Mouse (Mus musculus) kidney, embryonic 16.5 days (tissue): ENCODE measurements at regions not wholly inside any gene's neighbourhood (a gene's known extent, or its start where the extent isn't known, plus 50 kb on each side); places are given as distances from the start of the nearest gene placed in this dataset.

ENCODE experiments used
- ATAC-seq: fragments of 200-750 bp; cut with Nextera tagmentation; 2 replicates; pipeline ENCODE4 v1.8.0; 2017; ENCODE audit warnings: moderate TSS enrichment; ENCODE audit not compliant: low FRiP score, low TSS enrichment
- H3K27ac ChIP-seq: fragments of 300-500 bp; sonication (generic); 2 replicates; pipeline ENCODE4 v1.5.1; 2014; ENCODE audit warnings: low read length
- H3K27me3 ChIP-seq: fragments of 300-500 bp; sonication (generic); 2 replicates; pipeline ENCODE4 v1.6.1; 2014; ENCODE audit warnings: low read length, control low read depth, mixed read lengths; ENCODE audit not compliant: insufficient read depth
- H3K36me3 ChIP-seq: fragments of 300-500 bp; sonication (generic); 2 replicates; pipeline ENCODE4 v1.6.1; 2014; ENCODE audit warnings: low read length, control low read depth, mixed read lengths; ENCODE audit not compliant: insufficient read depth
- H3K4me1 ChIP-seq: fragments of 300-500 bp; sonication (generic); 2 replicates; pipeline ENCODE4 v1.6.1; 2014; ENCODE audit warnings: low read length, control low read depth, mixed read lengths; ENCODE audit not compliant: insufficient read depth
- H3K4me2 ChIP-seq: fragments of 300-500 bp; sonication (generic); replicated peaks from 2 replicates; pipeline ENCODE4 v1.6.1; 2014; ENCODE audit warnings: low read depth, low read length
- H3K4me3 ChIP-seq: fragments of 300-500 bp; sonication (generic); 2 replicates; pipeline ENCODE4 v1.5.1; 2014; ENCODE audit warnings: mild to moderate bottlenecking, low read length
- H3K9ac ChIP-seq: fragments of 300-500 bp; sonication (generic); replicated peaks from 2 replicates; pipeline ENCODE4 v1.6.1; 2014; ENCODE audit warnings: low read length
- H3K9me3 ChIP-seq: fragments of 300-500 bp; sonication (generic); 2 replicates; pipeline ENCODE4 v1.6.1; 2016; ENCODE audit warnings: low read length, control low read depth
- WGBS: fragments of 180-500 bp; shearing (Covaris S2); extraction: QIAGEN DNeasy Blood & Tissue Kit; methylation state at CpG from one replicate; pipeline ENCODE4 v1.1.7; 2014; 5-methylcytosine and 5-hydroxymethylcytosine counted together

DNA sequence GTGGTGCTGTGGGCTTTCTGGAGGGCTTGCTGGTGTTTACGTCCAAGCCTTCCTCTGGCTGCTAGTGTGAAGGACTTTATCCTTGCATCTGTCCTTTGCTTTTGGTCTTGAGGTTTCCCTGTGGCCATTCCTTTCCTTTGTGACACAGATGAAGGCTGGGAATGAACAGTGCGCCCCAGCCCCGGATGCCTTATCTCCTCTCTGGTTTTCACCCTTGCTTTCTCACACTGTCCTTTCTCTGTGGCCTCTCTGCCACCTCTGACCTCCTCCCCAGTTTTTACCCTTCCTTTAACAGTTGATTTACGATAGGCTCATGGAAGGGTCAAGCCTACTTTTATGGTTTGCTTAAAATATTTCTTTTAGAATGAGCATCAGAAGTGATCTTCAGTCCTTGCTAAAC lies 53.2 kb downstream of the Gas1 start:
- Histone ChIP-seq H3K36me3 (no peaks in the 10 kb centered on the region), H3K4me1 (peaks cover 41% of the 10 kb centered on the region), H3K9ac (no peak overlapping the region), H3K4me2 (no peak overlapping the region), H3K27me3 (no peaks in the 10 kb centered on the region), H3K27ac (no peak overlapping the region), H3K9me3 (no peaks in the 10 kb centered on the region), H3K4me3 (no peak overlapping the region)
- 17% methylated on average over 4 of the region's 4 CpGs for WGBS
- 0 out of 2 replicates have a peak, but pooled peaks have one; percentile 33 for ATAC-seq

DNA sequence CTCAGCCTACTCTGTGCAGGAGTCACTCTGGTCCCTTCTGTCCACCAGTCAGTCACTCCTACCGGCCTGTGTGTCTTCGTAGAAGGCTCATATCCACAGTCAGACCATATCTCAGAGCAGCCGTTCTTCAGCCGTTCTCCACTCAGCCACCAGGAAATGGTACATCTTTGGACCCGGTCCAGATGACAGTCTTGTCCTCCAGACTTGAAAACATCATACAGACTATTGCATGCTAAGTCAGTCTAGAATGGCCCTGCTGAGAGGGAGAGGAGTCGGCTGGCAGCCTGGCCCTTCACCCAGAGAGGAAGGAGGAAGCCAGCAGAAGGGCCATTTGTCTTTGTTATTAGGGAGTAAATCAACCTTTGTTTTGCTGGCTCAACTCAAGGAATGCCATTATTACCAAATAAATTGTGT lies 54.0 kb downstream of the Gas1 start:
- 0 out of 2 replicates have a peak, but pooled peaks cover 5% of the 10 kb centered on the region for H3K9me3 ChIP-seq
- no peaks in the 10 kb centered on the region for H3K27me3 ChIP-seq
- H3K4me3 ChIP-seq: no peak overlapping the region
- peak overlapping the region; percentile 16; the same call in 1 of the 2 replicates for H3K4me2 ChIP-seq
- H3K9ac ChIP-seq: 0 out of 2 replicates have a peak overlapping the region, but pooled peaks have one; percentile 9
- H3K36me3 ChIP-seq: no peaks in the 10 kb centered on the region
- H3K4me1 ChIP-seq: peaks cover 41% of the 10 kb centered on the region
- WGBS: 7% methylated on average over 6 of the region's 6 CpGs
- H3K27ac ChIP-seq: no peak overlapping the region
- ATAC-seq: no peak

DNA sequence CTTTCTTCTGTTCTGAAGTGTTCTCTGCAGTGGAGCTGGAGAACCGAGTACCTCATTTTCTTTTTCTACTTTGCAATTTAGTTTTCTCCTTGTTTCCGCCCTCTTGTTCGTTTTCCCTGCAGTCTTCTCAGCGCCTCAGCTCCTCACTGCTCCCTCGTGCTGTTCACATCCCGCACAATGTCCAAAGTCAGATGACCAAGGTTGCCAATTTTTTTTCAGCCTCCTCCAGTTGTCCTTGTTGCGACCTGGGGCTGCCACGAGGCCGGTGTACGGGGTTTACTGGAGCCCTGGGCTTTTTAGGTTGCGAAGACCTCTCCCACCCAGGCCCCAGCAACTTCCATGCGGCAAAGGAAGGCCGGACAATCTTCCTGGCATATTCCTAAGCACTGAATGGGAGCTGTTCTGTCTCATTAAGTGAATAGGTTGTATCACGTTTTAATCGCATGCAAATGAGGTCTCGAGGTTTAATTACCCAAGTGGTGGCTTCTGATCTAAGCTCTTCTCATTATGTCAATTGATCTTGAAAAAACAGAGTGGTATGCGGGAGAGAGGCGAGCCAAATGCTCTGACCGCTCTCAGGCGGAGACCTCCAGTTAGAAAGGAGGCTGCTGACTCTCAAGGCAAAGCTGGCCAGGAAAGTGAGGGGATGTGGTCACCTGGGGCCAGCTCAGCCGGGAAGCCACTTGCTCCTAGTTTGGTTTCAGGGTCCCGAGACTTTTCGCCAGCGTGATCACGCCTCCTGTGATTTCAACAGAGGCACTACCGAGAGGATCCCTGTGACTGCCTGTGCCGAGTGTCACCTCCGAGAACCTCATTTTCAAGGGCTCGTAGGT lies 54.6 kb downstream of the Gas1 start:
- ATAC-seq: no peak
- no peaks in the 10 kb centered on the region for H3K27me3 ChIP-seq
- H3K4me2 ChIP-seq: peak overlapping the region; percentile 16; the same call in 1 of the 2 replicates
- 0 out of 2 replicates have a peak, but pooled peaks cover 5% of the 10 kb centered on the region for H3K9me3 ChIP-seq
- 0 out of 2 replicates have a peak overlapping the region, but pooled peaks have one; percentile 9 for H3K9ac ChIP-seq
- no peak overlapping the region for H3K4me3 ChIP-seq
- H3K4me1 ChIP-seq: peaks cover 41% of the 10 kb centered on the region
- H3K27ac ChIP-seq: no peak overlapping the region
- WGBS: 27% methylated on average over 29 of the region's 29 CpGs
- no peaks in the 10 kb centered on the region for H3K36me3 ChIP-seq

DNA sequence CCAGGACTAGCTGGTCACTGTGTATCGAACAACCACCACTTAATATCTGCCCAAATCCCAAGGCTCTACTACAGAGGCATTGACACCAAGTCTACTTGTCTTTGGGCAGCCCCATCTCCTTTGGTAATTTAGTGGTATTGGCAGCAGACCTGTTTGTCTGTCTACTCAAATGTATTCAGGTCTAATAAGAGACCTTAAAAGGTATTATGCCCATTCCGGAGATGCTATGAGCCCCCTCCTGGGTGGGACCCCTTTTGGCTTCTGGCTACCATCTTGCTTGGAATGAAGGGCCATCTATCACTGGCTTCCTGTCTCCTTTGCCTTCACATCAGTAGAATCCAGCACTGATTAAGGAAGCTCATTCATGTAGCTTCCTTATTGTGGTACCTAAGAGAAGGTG lies 65.7 kb downstream of the Gas1 start:
- Histone ChIP-seq H3K4me3 (no peak overlapping the region), H3K27ac (peak overlapping the region; percentile 44; the same call in 1 of the 2 replicates), H3K27me3 (no peaks in the 10 kb centered on the region), H3K4me2 (no peak overlapping the region), H3K9me3 (no peaks in the 10 kb centered on the region), H3K4me1 (peaks cover 22% of the 10 kb centered on the region), H3K9ac (no peak overlapping the region), H3K36me3 (no peaks in the 10 kb centered on the region)
- WGBS: 74% methylated on average over 2 of the region's 2 CpGs
- no peak for ATAC-seq

DNA sequence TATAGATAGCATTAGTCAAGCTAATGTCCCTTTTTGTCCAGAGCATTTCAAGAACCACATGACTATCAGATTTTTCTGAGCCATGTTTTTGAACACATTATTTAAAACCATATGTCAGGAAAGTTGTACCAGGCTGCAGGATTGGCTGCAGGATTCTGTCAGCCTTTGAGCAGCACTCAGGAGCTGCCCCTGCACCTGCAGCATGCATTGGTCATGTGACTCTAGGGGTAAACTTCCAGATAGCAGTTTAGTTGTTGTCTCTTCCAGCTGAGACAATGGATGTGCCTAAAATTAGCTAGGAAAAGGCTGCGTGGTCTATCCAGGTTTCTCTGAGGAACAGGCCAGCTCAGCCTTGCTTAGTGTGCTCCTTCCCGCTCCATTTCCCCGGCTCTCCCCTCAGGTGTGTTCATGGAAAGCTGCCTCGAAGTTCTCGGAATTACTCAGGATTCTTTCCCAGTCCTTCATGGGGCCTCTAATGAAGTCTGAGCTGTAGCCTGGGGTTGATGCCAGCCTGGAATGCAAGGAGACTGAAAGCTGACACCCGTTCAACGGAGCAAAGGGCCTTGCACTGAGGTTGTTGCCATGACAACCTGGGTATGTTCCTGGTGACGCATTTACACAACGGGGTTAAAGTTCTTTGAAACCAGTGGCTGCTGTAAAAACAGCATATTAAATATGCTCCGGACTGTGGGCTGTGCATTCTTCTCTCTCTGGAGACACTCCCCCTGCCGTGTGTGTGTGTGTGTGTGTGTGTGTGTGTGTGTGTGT lies 66.9 kb downstream of the Gas1 start:
- Histone ChIP-seq H3K4me2 (peak overlapping the region; percentile 35), H3K4me3 (no peak overlapping the region), H3K9me3 (no peaks in the 10 kb centered on the region), H3K4me1 (peaks cover 22% of the 10 kb centered on the region), H3K27me3 (no peaks in the 10 kb centered on the region), H3K9ac (0 out of 2 replicates have a peak overlapping the region, but pooled peaks have one; percentile 33), H3K36me3 (no peaks in the 10 kb centered on the region), H3K27ac (peak overlapping the region; percentile 97)
- under 1% methylated on average over 11 of the region's 11 CpGs for WGBS
- ATAC-seq: peak; percentile 98

DNA sequence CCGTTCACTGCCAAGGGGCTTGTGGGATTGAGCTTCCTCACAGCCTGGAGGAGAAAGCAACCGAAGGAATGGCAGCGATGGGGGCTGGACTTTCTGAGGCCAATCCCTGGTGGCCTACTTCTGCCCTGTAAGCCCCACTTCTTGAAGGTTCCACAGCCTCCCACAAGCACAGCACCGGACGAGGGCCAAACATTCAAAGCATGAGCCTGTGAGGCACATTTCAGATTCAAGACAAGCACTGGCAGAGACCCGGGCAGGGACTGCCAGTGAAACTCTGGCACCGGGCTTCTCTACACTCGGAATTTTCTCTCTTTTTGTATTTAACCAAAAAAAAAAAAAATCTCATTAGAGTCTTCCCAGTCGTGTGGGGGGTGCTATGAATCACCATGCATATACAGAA lies 71.9 kb downstream of the Gas1 start:
- Histone ChIP-seq H3K4me1 (peaks cover 31% of the 10 kb centered on the region), H3K36me3 (no peaks in the 10 kb centered on the region), H3K9me3 (no peaks in the 10 kb centered on the region), H3K4me3 (no peak overlapping the region), H3K9ac (no peak overlapping the region), H3K27ac (no peak overlapping the region), H3K27me3 (no peaks in the 10 kb centered on the region), H3K4me2 (no peak overlapping the region)
- 83% methylated on average over 9 of the region's 9 CpGs for WGBS
- ATAC-seq: no peak

DNA sequence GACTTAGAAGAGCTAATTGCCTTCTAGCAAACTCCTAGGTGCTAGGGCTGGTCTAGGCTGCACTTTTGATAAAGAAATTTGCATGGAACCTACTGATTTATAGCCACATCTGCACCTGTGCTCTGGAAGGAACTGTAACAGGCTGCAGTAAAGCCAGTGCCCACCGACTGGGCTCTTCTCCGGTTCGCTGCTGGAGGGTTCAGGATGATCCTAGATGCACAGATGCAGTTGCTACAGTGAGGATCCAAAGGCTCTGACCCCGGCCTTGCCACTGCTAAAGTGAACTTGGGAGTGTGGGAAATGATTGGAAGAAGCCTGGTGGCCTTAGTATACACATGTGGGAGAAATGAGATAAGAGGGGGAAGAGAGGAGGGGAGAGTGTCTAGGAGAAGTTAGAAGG lies 75.5 kb downstream of the Gas1 start:
- H3K9me3 ChIP-seq: no peaks in the 10 kb centered on the region
- no peak for ATAC-seq
- H3K4me1 ChIP-seq: peaks cover 28% of the 10 kb centered on the region

DNA sequence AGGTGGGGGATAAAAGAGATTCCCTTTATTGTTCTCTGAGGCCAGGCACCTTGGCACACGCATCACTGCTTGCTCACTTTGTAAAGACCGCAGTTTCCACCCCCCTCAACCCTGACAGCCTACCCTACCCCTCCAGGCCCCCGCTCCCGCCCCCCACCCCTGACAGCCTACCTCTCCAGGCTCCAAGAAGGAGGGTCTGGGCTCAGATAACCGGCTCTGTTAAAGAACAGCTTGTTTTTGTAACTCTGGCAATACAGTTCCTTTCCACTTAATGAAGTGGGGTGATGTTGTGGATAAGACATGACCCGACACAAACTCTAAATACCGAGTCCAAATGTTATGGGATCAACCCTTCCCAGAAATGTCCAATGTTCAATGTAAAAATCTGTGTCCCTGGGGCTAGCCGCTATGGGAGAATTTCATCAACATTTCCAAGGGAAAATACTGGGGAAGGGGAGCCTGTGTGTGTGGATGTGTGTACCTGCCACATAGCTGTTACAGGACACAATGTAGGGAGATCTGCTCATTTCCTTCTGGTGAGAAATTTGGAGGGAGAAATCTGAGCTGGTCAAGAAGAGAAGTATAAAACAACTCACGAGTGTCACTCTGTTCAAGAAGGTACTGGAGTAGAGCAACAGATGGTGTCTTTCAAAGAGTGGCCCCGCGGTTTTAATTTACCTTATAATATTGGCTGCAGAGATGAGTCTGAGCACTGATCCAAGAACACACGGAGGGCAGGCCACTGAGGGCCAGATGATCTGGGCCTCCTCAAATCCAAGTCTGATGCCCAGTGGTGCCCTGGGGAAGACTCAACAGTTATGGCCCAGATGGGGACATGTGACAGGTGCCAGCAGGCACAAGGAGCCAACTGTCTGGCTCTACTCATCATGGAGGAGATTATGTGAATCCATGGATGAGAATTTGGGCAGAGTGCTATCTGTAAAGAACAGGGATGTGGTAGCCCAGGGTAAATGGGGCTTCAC lies 76.7 kb downstream of the Gas1 start:
- Histone ChIP-seq H3K4me1 (peaks cover 28% of the 10 kb centered on the region), H3K27me3 (no peaks in the 10 kb centered on the region), H3K9ac (no peak overlapping the region), H3K36me3 (no peaks in the 10 kb centered on the region), H3K4me3 (no peak overlapping the region), H3K4me2 (0 out of 2 replicates have a peak overlapping the region, but pooled peaks have one; percentile 7), H3K27ac (peak overlapping the region; percentile 85), H3K9me3 (no peaks in the 10 kb centered on the region)
- 26% methylated on average over 12 of the region's 12 CpGs for WGBS
- peak; percentile 88 for ATAC-seq

More for the DNA sequence above, 75.5 kb downstream of the Gas1 start:
- Histone ChIP-seq H3K27ac (no peak overlapping the region; the same call in 1 of the 2 replicates), H3K9ac (no peak overlapping the region), H3K4me2 (no peak overlapping the region), H3K36me3 (no peaks in the 10 kb centered on the region), H3K4me3 (no peak overlapping the region), H3K27me3 (no peaks in the 10 kb centered on the region)
- 49% methylated on average over 4 of the region's 4 CpGs for WGBS
